Mouse (Mus musculus): ENCODE data around the gene Lin52.

Gene Lin52

DNA sequence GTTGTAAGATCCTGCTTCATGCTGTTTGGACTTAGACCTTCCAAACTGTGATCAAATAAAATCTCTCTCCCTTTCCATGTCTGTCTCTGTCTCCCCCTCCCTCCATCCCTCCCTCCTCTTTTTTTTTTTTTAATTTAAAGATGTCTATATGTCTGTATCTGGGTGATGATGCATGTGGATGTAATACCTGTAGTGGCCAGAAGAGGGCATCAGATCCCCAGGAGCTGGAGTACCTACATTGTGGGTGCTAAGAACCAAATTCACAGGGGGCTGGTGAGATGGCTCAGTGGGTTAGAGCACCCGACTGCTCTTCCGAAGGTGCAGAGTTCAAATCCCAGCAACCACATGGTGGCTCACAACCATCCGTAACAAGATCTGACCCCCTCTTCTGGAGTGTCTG is 88.3 kb downstream of the Lin52 start:
- DNase-seq (ENCODE audit: low read depth), result peak; percentile 36

GRCm38 (mm10) chr12:84541391-84541958 is 90.3 kb downstream of the Lin52 start:
- no peak for DNase-seq (ENCODE audit: low read depth)

DNA sequence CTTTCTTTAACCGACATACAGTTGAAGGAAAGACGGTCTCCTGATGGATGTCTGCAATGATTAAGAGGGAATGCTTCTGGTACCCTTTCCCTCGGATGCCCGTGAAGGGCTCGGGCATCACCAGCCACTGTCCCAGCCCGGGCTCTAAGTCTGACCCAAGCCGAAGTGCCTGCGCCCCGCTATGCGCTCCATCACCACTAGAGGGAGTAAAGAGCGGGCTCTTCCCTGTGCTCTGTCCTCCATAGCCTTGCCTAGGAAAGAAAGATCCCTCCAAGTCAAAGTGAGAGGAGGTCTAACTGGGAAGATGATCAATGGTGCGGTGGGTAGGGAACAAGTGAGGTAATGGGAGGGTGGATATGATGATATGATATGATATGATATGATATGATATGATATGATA is 94.8 kb downstream of the Lin52 start:
- peak; percentile 45 for DNase-seq (ENCODE audit: low read depth)

- DNase-seq (ENCODE audit: low read depth), result no peak
Observed at GRCm38 (mm10) chr12:84546577-84547085, 95.4 kb downstream of the Lin52 start.

- no peak for DNase-seq (ENCODE audit: low read depth)
Observed at GRCm38 (mm10) chr12:84548251-84548650, 97.0 kb downstream of the Lin52 start.

- DNase-seq (ENCODE audit: low read depth), result no peak
Observed at GRCm38 (mm10) chr12:84555218-84555617, 104.0 kb downstream of the Lin52 start.

DNA sequence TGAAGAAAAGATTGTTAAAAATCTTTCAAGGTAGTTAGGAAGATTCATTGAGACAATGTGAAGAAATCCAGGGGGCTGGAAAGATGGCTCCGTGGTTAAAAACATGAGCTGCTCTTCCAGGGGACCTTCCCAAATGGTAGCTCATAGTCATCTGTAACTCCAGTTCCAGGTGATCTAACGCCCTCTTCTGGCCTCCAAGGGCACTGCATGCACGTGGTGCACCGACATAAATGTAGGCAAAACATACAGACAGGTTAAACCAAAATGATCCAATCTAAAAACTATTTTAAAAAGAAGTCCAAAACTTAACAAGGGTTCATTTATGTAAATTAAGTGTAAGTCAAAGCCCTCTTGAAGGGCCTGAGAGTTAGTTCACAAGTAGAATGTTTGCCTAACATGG is 111.3 kb downstream of the Lin52 start:
- no peak for DNase-seq (ENCODE audit: low read depth)

DNA sequence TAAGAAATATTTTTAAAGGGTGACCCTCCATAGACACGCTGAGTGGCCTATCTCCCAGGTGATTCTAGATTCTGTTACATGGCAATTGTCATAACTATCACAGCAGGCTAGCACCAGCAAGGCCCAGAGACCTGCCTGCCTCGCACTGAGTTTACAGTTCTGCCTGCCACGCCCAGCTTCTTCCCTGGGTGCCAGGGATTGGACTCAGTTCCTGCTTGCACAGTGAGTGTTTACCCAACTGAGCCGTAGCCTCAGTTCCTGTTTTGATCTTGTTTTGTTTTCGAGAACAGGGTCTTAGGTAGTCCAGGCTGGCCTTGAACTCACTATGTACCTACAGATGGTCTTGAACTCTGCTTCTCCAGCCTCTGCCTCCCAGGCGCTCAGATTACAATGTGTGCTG is 116.4 kb downstream of the Lin52 start:
- no peak for DNase-seq (ENCODE audit: low read depth)

GRCm38 (mm10) chr12:84569336-84569970 is 118.2 kb downstream of the Lin52 start, which contains the start of gene Vsx2:
Vsx2 (plus strand) TSS chr12:84569762.
- DNase-seq (ENCODE audit: low read depth), result no peak

DNA sequence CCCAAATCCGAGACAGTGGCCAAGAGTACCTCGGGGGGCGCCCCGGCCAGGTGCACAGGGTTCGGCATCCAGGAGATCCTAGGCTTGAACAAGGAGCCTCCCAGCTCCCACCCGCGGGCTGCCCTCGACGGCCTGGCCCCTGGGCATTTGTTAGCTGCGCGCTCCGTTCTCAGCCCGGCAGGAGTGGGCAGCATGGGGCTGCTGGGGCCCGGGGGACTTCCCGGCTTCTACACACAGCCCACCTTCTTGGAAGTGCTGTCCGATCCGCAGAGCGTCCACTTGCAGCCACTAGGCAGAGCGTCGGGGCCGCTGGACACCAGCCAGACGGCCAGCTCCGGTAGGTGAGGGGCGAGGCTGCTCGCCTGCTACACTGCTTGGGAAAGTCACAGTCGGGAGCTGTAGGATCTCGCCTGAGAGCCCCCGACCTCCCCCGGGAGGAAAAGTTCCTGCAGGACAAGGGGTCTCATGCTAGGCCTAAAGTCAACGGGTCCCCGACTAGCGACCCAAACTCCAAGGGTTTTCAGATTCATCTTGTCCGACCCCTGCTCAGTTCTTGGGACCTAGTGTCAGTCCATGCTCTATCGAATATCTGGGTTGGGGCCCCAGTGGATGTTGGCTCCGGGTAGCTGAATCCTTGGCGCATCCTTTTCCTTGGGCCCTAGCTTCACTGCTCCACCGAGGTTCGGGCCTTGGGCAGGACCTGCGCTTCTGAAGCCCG is 118.9 kb downstream of the Lin52 start:
- DNase-seq (ENCODE audit: low read depth), result no peak

DNA sequence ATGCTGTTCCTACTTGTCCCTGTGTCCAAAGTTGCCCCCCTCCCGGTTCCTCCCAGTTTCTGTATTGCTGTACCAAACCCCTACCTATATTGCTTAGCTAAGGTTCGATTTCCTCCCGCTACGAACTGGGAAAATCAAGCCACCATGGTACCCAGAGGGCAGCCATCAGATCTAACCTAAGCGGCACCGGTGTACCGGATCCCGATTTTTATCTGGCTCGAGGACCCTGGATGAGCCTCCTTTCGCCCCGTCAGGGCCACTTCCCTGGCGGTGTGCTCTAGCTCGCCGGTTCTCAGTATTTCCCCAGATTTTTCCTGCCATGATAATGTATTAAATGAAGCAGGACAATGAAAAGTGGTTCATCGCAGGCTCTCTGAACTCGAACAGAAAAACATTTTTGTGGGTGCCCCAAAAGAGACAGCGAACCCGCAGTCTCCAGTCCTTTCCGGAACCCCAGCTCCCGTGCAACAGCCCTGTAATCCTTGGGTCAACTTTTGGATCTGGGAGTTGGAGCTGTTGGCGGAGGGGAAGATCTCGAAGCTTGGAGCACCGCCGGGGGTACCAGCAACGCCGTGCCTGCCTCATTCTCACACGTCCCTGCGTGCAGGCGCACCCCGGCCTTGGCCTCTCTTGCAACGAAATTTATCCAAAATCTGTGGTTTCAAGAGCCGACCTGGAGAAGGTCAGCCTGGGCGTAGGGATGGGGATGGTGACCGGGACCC is 119.6 kb downstream of the Lin52 start:
- DNase-seq (ENCODE audit: low read depth), result no peak

- DNase-seq (ENCODE audit: low read depth), result no peak
Observed at GRCm38 (mm10) chr12:84571466-84572340, 120.5 kb downstream of the Lin52 start.

DNA sequence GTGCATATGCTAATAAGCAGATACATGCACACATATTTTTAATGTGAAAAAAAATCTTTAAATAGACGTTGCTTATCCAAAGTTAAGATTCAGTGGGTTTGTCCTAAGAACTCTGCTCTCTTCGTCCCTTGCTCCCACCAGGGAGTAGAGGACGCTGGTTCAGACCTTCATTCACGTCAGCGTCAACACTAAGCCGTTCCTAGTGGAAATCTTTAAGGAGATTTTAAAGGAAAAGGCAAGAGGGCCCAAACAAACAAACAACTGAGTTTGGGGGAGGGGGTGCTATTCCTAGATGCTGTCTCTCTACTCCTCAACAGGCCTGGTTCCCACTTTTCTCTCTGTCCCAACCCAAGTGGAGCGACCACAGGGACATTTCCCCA is 121.1 kb downstream of the Lin52 start:
- no peak for DNase-seq (ENCODE audit: low read depth)

DNA sequence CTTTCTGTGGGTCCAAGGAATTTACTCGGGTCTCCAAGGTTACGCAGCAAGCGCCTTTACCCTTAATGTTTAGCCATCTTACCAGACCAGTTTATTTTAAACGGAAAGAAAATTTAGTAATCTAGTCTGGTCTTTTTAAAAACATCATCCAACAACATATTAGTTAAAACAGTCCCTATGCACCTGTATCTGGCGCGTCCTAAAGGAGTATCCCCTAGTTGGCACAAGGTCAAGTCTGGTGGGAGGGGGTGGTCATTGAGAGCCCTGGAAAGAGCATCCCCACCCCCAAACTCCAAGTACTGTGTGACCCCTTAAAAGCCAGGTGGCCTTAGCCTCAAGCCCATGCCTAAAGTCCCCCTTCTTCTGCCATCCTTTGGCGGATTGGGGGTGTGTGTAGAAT is 121.9 kb downstream of the Lin52 start:
- DNase-seq (ENCODE audit: low read depth), result no peak

DNA sequence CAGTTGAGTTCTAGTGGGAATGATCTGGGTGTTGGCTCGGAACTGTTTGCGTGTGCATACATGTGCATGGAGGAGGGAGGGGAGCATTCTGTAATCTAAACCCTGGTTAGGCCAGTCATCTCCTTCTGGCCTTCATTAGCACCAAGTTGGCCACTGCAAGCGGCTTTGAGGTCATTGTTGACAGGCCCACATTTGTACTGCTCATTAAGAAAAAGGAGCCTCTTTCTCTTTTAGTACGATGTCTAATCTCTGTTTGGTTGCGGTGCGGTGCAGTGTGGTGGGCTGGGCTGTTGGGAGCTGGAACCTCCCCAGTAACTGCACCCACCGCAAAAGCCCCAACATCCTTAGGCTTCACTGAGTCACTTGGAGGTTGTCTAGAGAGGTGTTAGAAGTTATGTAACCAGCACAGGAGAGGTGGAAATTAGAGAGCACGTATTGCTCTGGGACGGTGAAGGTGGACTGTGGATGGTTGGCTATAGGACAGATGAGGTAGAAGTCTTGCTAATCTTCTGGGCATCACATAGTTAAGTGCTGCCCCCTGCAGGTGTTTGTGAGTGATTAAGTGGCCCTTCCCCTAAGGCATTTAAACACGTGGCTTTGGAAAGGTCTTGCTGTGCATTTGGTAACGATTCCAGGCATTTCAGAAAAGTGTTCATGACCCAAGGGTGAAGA is 126.7 kb downstream of the Lin52 start:
- no peak for DNase-seq (ENCODE audit: low read depth)

DNA sequence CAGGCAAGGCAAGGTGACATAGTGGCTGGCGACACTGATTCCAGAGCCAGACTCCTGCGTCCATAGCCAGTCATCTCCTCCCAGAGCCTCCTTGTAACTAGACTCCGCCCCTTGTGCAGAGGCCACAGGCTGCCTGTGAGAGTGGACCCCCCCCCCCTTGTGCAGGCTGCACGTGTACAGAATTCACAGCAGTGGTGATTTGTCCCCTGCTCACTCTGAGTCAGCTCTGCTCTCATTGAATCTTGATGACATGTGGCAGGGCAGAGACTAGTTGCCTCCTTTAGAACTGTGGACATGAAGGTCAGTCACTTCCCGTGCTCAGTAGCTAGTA is 127.2 kb downstream of the Lin52 start:
- no peak for DNase-seq (ENCODE audit: low read depth)

- DNase-seq (ENCODE audit: low read depth), result no peak
Observed at GRCm38 (mm10) chr12:84581285-84581684, 130.1 kb downstream of the Lin52 start.

DNA sequence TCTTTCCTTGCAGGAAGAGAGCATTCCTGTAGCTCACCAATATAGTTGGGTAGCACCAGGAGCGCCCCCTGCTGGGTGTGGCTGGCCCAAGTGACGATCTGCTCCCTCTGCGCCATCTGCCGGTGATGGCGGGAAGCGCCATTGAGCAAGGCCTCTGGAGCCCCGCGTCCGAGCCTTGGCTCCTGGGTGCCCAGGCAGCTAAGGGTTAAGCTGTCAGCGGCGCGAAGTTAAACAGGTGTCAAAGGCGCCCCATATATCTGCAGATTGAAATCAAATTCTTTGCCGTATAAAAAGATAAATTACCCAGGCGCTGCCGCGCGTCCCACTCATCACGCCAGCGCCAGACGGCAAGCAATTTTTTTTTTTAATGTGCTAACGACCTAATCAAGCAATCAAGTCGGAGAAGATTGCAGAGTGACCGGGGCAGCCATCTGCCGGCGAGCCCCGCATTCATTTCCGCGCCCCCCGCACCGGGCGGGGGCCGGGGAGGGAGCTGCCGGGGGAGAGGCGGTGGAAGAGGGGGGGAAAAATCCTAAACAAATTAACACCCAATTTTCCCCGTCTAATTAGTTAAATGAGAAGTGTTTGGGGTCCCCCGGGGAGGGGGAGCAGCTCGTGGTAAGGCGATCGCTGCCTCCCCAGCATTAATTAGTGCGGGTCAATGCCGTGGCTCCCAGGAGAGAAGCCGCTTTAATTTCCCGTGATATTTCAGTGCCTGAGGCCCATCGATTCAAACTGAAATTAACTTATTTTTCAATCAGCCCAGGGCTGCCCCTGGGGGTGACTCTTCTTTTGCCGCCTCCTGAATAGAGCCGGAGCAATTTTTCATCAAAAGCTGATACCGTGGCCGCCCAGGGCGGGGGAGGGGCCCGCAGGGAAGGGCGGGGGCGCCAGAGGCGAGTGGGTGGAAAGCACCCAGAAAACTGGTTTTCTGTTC is 138.9 kb downstream of the Lin52 start:
- DNase-seq (ENCODE audit: low read depth), result peak; percentile 74
